Mouse (Mus musculus) midbrain, embryonic 10.5 days (tissue): Measurements from ENCODE around the gene Nelfa. TPM values are rescaled to one million over a fixed set of nuclear protein-coding genes. Genes with fewer than 3 reads are reported as not detected.

Experiments
- DNase-seq: peaks from one replicate; pipeline ENCODE4 v3.0.0-alpha.2; 2017; ENCODE audit warnings: low spot score
- H3K27ac ChIP-seq: fragments of 300-500 bp; sonication (generic); replicated peaks from 2 replicates; pipeline ENCODE4 v1.5.1; 2016; ENCODE audit warnings: mild to moderate bottlenecking
- H3K27me3 ChIP-seq: fragments of 300-500 bp; sonication (generic); 2 replicates; pipeline ENCODE4 v1.6.1; 2016; ENCODE audit warnings: low read depth, mild to moderate bottlenecking; ENCODE audit not compliant: poor library complexity, severe bottlenecking
- H3K36me3 ChIP-seq: fragments of 300-500 bp; sonication (generic); 2 replicates; pipeline ENCODE4 v1.6.1; 2016; ENCODE audit warnings: mild to moderate bottlenecking, moderate library complexity
- H3K4me1 ChIP-seq: fragments of 300-500 bp; sonication (generic); 2 replicates; pipeline ENCODE4 v1.6.1; 2016
- H3K4me3 ChIP-seq: fragments of 300-500 bp; sonication (generic); 2 replicates; pipeline ENCODE4 v1.5.1; 2016; ENCODE audit warnings: mild to moderate bottlenecking, moderate library complexity
- H3K9me3 ChIP-seq: fragments of 300-500 bp; sonication (generic); replicated peaks from 2 replicates; pipeline ENCODE4 v1.6.1; 2016; ENCODE audit warnings: mild to moderate bottlenecking
- WGBS: fragments of 180-500 bp; shearing (Covaris S2); methylation state at CpG from one replicate; pipeline ENCODE4 v1.1.7; 2016; 5-methylcytosine and 5-hydroxymethylcytosine counted together
- polyA plus RNA-seq: library from polyadenylated mRNA; unstranded; fragments of >200 nt; fragmentation: Nextera tagmentation; extraction: Ambion mirVana; gene quantifications from 2 replicates; pipeline ENCODE4 v1.2.1, GENCODE M21; 2016

The Nelfa gene
- polyA plus RNA-seq, 1 experiment from 2014 or later: 88.1 TPM

- no peak for DNase-seq
- H3K4me1 ChIP-seq: no peaks in the 10 kb centered on the region
- no peaks in the 10 kb centered on the region for H3K9me3 ChIP-seq
- H3K27ac ChIP-seq: no peak overlapping the region
- H3K36me3 ChIP-seq: peaks cover 56% of the 10 kb centered on the region
- no peaks in the 10 kb centered on the region for H3K27me3 ChIP-seq
- no peak overlapping the region for H3K4me3 ChIP-seq
- WGBS: 93% methylated on average over 9 of the region's 9 CpGs
Observed at GRCm38 (mm10) chr5:33903176-33903575, 33.0 kb downstream of the Nelfa start.

- DNase-seq: no peak
Observed at GRCm38 (mm10) chr5:33902696-33903095, 33.5 kb downstream of the Nelfa start.

GRCm38 (mm10) chr5:33901278-33901677 lies 34.9 kb downstream of the Nelfa start:
- H3K27ac ChIP-seq: no peak overlapping the region
- H3K4me1 ChIP-seq: no peaks in the 10 kb centered on the region
- DNase-seq: no peak
- H3K9me3 ChIP-seq: no peaks in the 10 kb centered on the region
- H3K4me3 ChIP-seq: no peak overlapping the region
- 95% methylated on average over 3 of the region's 3 CpGs for WGBS
- H3K36me3 ChIP-seq: peaks cover 75% of the 10 kb centered on the region
- no peaks in the 10 kb centered on the region for H3K27me3 ChIP-seq

More at GRCm38 (mm10) chr5:33902696-33903095, 33.5 kb downstream of the Nelfa start:
- 97% methylated on average over 2 of the region's 2 CpGs for WGBS
- Histone ChIP-seq H3K4me1 (no peaks in the 10 kb centered on the region), H3K9me3 (no peaks in the 10 kb centered on the region), H3K4me3 (no peak overlapping the region), H3K36me3 (peaks cover 60% of the 10 kb centered on the region), H3K27me3 (no peaks in the 10 kb centered on the region), H3K27ac (no peak overlapping the region)

- no peak for DNase-seq
- Histone ChIP-seq H3K36me3 (peaks cover 79% of the 10 kb centered on the region), H3K27ac (no peak overlapping the region), H3K9me3 (no peaks in the 10 kb centered on the region), H3K4me1 (no peaks in the 10 kb centered on the region), H3K27me3 (no peaks in the 10 kb centered on the region), H3K4me3 (no peak overlapping the region)
- 95% methylated on average over 9 of the region's 9 CpGs for WGBS
Observed at GRCm38 (mm10) chr5:33900701-33901263, 35.4 kb downstream of the Nelfa start.

GRCm38 (mm10) chr5:33900101-33900500 lies 36.1 kb downstream of the Nelfa start:
- H3K4me3 ChIP-seq: no peak overlapping the region
- DNase-seq: no peak
- H3K36me3 ChIP-seq: peaks cover 86% of the 10 kb centered on the region
- H3K27me3 ChIP-seq: no peaks in the 10 kb centered on the region
- 88% methylated on average over 3 of the region's 3 CpGs for WGBS
- no peaks in the 10 kb centered on the region for H3K4me1 ChIP-seq
- no peak overlapping the region for H3K27ac ChIP-seq
- no peaks in the 10 kb centered on the region for H3K9me3 ChIP-seq

- Histone ChIP-seq H3K4me1 (no peaks in the 10 kb centered on the region), H3K27me3 (no peaks in the 10 kb centered on the region), H3K36me3 (peaks cover 95% of the 10 kb centered on the region), H3K4me3 (no peak overlapping the region), H3K27ac (no peak overlapping the region), H3K9me3 (no peaks in the 10 kb centered on the region)
- DNase-seq: no peak
- WGBS: 95% methylated on average over 3 of the region's 3 CpGs
Observed at GRCm38 (mm10) chr5:33899245-33899644, 37.0 kb downstream of the Nelfa start.

- Histone ChIP-seq H3K4me3 (no peak overlapping the region), H3K36me3 (peaks cover 98% of the 10 kb centered on the region), H3K9me3 (no peaks in the 10 kb centered on the region), H3K4me1 (no peaks in the 10 kb centered on the region), H3K27me3 (no peaks in the 10 kb centered on the region), H3K27ac (no peak overlapping the region)
- 87% methylated on average over 9 of the region's 9 CpGs for WGBS
- no peak for DNase-seq
Observed at GRCm38 (mm10) chr5:33898671-33899070, 37.5 kb downstream of the Nelfa start.

- no peaks in the 10 kb centered on the region for H3K4me1 ChIP-seq
- H3K4me3 ChIP-seq: no peak overlapping the region
- no peak for DNase-seq
- 94% methylated on average over 2 of the region's 2 CpGs for WGBS
- no peaks in the 10 kb centered on the region for H3K9me3 ChIP-seq
- H3K27me3 ChIP-seq: no peaks in the 10 kb centered on the region
- peaks cover 100% of the 10 kb centered on the region for H3K36me3 ChIP-seq
- no peak overlapping the region for H3K27ac ChIP-seq
Observed at GRCm38 (mm10) chr5:33897158-33897557, 39.1 kb downstream of the Nelfa start.

- H3K27ac ChIP-seq: no peak overlapping the region
- no peak for DNase-seq
- 89% methylated on average over 9 of the region's 9 CpGs for WGBS
- H3K4me1 ChIP-seq: no peaks in the 10 kb centered on the region
- H3K27me3 ChIP-seq: no peaks in the 10 kb centered on the region
- no peaks in the 10 kb centered on the region for H3K9me3 ChIP-seq
- peaks cover 100% of the 10 kb centered on the region for H3K36me3 ChIP-seq
- no peak overlapping the region for H3K4me3 ChIP-seq
Observed at GRCm38 (mm10) chr5:33895116-33895515, 41.1 kb downstream of the Nelfa start.

- no peak overlapping the region for H3K4me3 ChIP-seq
- H3K27ac ChIP-seq: no peak overlapping the region
- H3K4me1 ChIP-seq: no peaks in the 10 kb centered on the region
- no peaks in the 10 kb centered on the region for H3K27me3 ChIP-seq
- 93% methylated on average over 6 of the region's 6 CpGs for WGBS
- peaks cover 100% of the 10 kb centered on the region for H3K36me3 ChIP-seq
- DNase-seq: no peak
- H3K9me3 ChIP-seq: no peaks in the 10 kb centered on the region
Observed at GRCm38 (mm10) chr5:33893406-33893805, 42.8 kb downstream of the Nelfa start.

GRCm38 (mm10) chr5:33881118-33881517 lies 55.1 kb downstream of the Nelfa start:
- Histone ChIP-seq H3K36me3 (peaks cover 100% of the 10 kb centered on the region), H3K27me3 (no peaks in the 10 kb centered on the region), H3K4me1 (no peaks in the 10 kb centered on the region), H3K9me3 (no peaks in the 10 kb centered on the region), H3K4me3 (no peak overlapping the region), H3K27ac (no peak overlapping the region)
- no peak for DNase-seq
- 96% methylated on average over 4 of the region's 4 CpGs for WGBS

GRCm38 (mm10) chr5:33875472-33875871 lies 60.7 kb downstream of the Nelfa start:
- no peak overlapping the region for H3K27ac ChIP-seq
- peaks cover 100% of the 10 kb centered on the region for H3K36me3 ChIP-seq
- H3K9me3 ChIP-seq: no peaks in the 10 kb centered on the region
- DNase-seq: no peak
- H3K27me3 ChIP-seq: no peaks in the 10 kb centered on the region
- no peaks in the 10 kb centered on the region for H3K4me1 ChIP-seq
- no peak overlapping the region for H3K4me3 ChIP-seq
- WGBS: 98% methylated on average over 1 of the region's 1 CpGs

- Histone ChIP-seq H3K4me3 (no peak overlapping the region), H3K9me3 (peaks cover 5% of the 10 kb centered on the region; the same call in 1 of the 2 replicates), H3K27ac (no peak overlapping the region), H3K36me3 (peaks cover 99% of the 10 kb centered on the region), H3K4me1 (no peaks in the 10 kb centered on the region), H3K27me3 (no peaks in the 10 kb centered on the region)
- DNase-seq: no peak
Observed at GRCm38 (mm10) chr5:33857693-33858092, 78.5 kb downstream of the Nelfa start.

- 83% methylated on average over 2 of the region's 2 CpGs for WGBS
- H3K9me3 ChIP-seq: no peaks in the 10 kb centered on the region
- no peak for DNase-seq
- H3K36me3 ChIP-seq: peaks cover 100% of the 10 kb centered on the region
- H3K27me3 ChIP-seq: no peaks in the 10 kb centered on the region
- H3K27ac ChIP-seq: no peak overlapping the region
- H3K4me3 ChIP-seq: no peak overlapping the region
- no peaks in the 10 kb centered on the region for H3K4me1 ChIP-seq
Observed at GRCm38 (mm10) chr5:33854019-33854418, 82.2 kb downstream of the Nelfa start.
